Mouse (Mus musculus) urinary bladder, postnatal 36 days (tissue): ENCODE results near the gene Kel.

Source experiments
- DNase-seq, 2 experiments: peaks; one replicate each; pipeline ENCODE4 v3.0.0; 2022; ENCODE audit warnings: low spot score in 2 of 2, mixed read lengths in 1 of 2

Gene Kel

DNA sequence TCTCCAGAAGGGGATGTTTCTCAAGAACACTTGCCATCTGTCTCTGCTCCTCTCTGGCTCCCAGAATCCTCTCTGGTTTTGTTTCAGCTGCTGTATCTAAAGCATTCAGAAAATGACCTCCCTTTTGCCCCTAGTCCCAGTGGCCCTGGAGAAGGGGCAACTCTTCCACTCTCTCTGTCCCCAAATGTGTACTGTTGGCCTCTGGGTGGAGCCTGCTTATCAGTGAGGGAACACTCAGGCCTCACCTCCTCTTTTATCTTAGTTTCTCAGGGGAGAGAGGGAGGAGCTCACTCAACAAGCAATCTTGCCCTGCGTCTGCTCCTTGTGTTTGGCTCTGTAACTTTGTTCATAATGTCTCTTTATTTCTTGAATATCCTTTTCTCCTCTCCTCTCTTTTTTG is at the start of gene Kel:
Gene Kel (minus strand): TSS at position 217 of the 400 bp plus-strand sequence.
- no peak for DNase-seq

DNA sequence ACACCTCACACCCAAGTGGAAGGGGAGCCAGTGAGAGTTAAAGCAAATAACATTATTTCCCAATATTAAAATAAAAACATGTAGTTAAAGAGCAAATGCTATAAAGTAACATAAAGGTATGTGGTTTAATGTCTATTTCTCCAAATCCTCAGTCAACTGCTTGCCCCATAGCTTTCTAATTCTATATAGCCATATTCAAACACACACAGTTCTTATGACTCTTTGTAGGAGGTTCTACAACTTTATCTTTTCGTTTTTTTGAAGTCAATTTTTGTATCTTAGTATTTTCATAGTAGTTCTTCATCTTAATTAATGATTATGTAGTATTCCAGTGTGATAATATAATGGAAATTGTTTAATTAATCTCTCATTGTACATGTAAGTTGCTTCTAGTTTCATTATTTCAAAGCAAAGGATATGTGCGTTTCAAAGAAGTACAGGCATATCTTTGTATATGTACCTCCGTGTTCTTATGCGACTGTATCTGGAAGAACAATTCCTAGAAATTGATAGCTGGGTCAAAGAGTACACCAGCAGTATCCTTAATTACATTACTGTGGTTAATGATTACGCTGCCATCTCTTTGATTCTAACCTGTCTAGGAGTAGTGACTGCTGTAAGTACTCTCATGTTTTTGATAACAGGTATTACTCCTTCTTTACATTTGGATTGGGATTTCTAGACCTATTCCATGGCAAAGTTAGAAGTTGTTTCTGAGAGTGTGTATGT is 40.7 kb upstream of the Kel start:
- no peak for DNase-seq

DNA sequence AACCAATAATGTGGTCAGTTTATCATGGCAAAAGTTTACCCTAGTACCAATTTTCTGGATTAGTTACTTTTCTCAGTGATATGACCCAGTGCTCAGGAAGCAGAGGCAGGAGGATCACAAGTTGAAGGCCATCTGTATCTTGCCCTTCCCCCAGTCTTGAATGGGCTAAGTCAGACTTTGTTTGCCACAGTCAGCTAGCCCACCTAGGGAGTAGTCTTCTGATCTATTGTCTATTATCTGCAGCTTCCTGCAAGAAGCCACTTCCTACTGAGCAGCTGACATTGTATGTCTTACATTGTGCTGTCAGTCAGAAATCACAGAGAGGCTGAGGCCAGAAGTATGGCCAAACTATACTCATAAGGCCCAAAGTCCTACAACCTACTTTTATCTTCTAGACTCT is 37.0 kb upstream of the Kel start:
- DNase-seq: no peak

DNA sequence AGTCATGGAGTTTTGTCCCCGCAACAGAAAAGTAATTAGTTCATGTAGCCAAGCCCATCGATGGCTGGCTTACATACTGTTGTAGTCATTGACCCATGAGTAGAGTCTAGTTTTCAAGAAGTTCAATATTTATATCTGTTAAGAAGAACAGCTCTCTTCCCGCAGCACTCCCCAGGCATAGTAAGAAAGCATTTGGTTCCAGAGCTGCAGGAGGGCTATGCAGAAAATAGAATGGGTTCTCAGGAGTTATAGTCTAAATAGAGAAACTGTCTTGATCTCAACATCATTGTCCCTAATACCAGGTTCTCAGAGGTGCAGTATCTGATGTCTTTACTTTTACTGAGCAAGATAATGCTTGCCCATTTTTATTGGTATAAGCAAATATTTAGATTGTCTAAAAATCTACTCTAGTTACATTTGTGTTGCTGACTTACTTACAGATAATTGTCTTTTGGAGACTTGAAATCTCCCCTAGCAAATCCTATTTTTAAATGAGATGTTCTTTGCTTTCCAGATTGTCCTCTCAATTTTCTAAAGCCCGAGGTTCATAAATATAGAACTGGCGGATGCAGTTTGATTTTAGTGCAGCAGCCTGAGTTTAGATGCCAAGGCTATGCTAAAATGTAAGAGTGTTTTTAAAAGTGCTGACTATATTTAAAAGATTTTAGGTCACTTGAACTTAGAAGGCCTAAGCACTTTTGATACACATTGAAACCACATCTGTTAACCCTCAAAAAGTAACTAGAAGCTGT is 30.8 kb upstream of the Kel start:
- DNase-seq: no peak

DNA sequence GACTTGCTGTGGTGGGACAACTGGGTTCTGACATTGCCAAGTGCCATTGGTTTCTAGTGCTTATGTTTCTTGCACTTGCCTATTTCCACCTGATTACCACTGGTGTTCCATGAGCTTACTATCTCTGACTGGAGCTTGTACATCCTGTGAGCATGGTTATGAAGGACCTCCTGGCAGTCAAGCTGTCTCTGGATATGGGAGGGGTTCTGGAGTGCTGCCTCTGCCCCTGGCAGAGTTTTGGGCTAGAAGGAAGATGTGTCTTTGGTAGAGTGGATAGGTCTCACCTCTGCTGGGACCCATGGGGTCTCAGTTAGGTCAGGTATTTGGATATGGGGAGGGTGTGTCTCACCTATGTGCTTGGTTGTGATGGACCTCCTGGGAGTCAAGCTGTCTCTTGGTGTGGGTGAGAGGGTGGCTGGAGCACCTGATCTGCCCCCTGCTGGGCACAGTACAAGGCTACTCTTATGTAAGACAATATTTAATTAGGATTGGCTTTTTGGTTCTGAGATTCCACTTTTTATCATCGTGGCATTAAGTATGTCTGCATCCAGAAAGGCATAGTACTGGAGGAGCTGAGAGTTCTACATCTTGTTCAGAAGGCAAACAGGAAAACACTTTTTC is 24.0 kb upstream of the Kel start:
- no peak for DNase-seq

DNA sequence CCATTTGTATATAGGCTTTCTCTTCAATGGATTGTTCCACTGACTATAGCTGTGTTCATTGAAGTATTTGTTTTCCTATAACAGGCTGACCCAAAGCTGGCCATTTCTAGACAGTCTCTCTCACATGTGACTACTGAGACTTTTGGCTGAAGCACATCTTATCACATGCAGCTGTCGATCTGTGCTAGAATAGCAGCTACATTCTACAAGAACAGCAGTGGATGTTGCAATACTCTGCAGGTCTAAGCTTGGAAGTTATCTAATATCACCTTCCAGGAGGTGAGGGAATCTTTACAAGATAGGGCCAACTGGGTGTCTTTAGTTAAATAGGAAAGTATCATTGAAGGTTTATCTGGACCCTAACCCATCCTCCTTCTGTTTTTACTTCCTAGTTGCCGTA is 17.3 kb upstream of the Kel start:
- DNase-seq: no peak

DNA sequence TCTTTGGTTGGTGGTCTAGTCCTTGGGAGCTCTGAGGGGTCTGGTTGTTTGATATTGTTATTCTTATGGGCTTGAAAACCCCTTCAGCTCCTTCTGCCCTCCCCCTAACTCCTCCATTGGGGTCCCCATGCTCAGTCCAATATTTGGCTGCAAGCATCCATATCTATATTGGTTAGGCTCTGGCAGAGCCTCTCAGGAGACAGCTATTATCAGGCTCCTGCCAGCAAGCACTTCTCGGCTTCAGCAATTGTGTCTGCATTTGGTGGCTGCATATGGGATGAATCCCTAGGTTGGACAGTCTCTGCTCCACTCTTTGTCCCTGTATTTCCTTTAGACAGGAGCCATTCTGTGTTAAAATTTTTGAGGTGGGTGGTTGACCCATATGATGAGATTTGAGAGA is 6.1 kb upstream of the Kel start:
- DNase-seq: no peak

DNA sequence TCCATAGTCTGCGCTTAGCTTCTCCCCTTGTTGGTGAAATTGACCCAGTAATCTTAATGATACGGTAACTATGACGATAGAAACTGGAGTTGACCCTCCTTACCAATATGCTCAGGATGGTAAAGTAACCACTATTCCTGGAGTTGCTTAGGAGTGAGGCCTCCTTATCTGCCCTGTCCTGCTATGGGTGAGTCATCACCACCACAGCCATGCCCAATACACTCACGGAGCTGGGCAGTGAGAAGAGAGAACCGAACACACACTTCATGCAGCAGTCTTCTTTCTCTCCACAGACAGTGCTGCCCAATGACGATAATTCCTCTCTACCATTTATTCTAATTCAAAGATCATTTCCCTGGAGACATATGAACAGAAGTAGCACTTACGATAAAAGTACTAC is 2.1 kb upstream of the Kel start:
- no peak for DNase-seq

DNA sequence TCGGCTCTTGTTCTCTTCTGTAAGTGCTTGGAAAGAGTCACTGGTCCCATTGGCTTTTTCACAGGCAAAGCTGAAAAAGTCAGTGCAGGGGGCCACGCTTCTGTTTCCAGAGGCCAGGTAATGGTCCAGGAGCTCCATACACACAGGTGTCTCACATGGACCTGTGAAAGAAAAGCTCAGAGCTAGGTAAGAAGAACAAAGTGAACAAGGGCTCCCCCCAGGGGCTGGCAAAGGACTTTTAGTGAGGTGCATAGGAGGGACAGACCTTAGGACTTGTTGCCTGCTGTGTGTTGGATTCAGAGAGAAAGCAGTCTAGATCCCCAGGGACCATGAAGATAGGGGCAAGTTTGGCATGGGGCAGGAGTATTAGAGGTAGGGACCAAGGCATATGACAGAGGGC is 1.2 kb downstream of the Kel start:
- no peak for DNase-seq

DNA sequence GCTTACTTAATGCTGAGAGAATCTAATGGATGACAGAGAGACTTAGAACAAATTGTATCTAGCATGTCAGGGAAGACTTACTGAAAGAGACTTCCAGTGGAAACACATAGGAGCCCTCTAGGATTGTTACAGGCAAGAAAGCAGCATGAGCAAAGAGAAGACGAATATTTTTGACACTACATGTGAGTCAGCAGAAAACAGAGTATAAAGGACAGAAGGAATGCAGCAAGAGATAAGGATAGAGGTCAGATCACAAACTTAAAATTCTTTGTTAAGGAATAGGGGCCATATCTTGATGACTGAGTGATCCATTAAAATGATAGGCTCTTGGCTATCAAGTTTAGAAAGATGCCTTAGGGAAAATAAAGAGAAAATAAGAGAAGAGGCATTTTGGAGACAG is 2.9 kb downstream of the Kel start:
- no peak for DNase-seq

DNA sequence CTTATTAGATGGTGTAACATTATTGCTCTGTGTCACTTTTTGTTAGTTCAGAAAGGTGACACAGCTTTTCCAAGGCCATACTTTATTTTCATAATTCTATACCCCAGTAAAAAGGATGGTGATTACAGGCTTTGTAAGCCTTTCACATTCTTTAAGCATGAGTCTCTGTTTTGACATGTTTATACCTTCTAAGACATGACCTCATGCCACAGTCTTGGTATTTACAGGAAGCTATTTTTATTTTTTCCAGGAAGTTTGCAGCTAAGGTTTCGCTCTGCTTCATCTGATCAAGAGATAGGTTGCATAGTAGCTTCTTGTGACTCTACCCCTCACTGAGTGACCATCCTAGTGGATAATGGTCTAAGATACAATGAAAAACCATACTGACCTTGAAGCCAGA is 9.7 kb downstream of the Kel start:
- no peak for DNase-seq

DNA sequence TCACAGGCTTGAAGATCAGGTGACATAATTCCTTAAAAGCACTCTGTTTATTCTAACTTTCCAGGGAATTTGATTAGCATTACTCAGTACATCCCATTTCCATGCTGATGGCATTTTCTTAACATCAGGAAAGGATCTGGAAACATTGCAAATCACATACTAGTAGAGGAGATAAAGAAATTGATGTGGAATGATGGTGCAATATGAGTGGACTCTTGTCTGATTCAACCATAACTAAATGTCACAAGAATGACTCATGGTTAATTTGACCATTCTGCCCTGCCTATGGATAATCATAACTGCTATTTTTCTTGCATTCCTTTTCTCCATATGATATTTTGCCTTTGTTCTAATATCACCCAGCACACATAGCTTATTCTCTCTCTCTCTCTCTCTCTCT is 11.9 kb downstream of the Kel start:
- DNase-seq: no peak

DNA sequence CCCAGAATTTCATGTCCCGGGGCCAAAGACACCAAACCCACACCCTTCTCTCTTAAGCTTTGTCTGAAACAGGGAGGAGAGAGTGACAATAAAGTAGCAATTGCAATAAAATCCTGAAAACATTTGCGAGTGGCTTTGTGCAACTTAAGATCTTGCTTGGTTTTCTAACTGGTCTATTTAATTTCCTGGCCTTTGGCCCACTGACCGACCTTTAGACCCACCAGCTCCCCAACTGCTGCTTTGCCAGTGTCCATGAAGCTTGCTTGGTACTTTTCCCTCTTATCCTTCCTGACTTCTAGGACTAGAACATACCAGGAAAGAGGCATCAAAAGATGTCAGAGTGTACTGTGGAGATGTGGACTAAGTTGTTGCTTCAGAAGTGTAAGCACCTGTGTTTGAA is 18.5 kb downstream of the Kel start:
- DNase-seq: no peak

DNA sequence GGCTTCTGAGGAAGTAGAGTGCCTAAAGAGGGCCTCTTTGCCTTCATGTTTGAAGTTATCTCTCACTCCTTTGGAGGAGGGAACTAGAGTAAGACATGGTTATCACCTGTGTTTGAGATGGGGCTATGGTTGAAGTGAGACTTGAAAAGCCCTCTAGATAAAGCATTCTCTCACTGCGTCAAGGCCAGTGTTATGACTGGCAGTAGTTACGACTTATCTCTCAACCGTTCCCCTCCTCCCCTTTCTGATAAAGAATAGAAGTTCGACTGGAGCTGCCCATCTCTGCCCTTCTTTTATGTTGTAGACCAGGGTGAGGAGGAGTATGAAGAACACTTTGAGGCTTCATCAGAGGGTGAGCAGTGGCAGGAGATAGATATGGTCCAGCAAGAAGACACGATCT is 19.2 kb downstream of the Kel start:
- no peak for DNase-seq

DNA sequence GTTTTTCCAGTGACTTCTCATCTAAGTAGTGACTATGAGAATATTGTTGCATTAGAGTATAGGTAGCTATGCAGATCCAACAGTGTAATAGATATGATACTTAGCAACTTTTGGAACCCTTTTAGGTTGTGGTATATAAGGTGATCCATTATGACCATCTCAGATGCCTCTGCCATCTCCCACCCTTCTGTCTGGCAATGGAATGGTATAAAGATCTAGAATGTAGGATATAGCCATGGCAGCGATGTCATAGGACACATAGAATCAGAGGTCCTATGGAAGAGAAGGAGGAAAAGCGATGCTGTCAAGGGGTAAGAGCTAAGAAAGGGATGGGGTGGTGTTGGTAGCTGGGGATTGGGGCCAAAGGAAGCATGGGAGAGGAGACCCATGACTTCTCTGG is 20.0 kb downstream of the Kel start, which contains the start of gene Llcfc1:
Gene Llcfc1 (plus strand): TSS at position 301 of the 400 bp plus-strand sequence.
- no peak for DNase-seq

DNA sequence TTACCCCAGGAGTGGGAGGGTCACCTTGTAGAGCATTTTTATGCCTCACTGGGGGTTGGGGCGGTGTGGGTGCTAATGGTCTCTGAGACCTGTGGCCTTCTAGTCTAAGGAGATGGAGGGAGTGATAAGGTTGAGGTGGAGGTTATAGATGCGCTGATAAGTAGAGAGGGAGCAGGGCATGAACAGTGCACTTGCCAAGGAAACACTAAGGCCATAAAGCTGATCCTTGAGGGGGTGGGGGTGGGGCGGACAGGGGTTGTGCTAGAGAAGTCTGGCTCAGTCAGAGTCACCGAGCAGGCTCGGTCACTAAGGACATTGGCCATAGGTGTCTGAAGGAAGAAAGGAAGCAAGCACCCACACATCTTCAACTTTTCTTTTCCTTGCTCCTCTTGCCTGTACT is 22.5 kb downstream of the Kel start:
- DNase-seq: no peak

DNA sequence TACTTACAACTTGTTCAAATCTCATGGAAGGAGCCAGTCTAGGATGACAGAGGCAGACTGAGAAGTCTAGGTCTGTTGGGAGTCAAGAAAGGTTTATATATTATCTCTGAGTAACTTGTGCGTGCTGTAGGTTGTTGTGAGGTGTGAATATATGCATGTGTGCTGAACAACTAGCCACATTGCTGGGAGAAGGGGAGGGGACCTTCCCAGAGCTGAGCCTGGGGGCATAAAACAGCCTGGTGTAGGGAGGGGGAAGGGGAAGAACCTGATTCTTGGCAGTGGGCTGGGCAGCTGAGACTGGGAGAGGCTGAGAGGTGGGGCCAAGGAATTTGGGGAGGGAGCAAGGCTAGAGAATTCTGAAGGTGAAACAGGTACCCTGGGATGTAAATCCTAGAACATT is 23.5 kb downstream of the Kel start, which contains the start of gene Trpv5:
Gene Trpv5 (minus strand): TSS at position 101 of the 400 bp plus-strand sequence.
- no peak for DNase-seq

DNA sequence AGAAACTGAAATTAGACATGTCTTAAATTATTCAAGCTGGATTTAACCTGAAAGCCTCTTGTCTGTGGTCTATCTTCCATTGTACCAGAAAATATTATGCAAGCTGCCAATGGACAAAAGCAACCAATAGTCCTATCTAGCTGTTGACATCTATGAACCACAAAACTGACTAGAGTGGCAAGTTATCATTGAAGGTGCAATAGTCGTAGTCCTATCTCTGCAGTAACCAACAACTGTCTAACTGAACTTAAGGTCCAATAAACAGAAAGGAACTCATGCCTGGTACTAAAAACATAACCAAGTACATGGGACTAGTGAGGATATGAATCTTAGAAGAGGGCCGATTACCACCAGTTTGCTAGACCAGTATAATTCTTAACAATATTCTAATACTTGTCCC is 27.6 kb downstream of the Kel start:
- DNase-seq: no peak

DNA sequence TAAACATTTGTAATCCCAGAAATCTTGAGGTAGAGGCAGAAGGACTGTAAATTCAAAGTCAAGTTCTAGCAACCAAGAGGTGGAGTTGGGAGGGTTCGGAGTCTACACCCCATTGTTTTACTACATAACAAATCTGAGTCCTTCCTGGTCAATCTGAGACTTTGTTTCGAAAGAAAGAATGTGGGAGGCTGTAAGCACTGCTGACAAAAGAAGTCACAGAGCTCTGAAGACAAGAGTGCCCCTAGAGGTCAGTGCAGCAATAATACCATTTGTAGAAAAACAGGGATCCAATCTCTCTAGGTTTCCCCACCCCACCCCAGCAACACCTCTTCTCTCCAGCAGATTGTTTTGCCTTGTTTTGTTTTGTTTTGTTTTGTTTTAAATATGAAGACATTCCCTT is 41.8 kb downstream of the Kel start:
- DNase-seq: no peak

DNA sequence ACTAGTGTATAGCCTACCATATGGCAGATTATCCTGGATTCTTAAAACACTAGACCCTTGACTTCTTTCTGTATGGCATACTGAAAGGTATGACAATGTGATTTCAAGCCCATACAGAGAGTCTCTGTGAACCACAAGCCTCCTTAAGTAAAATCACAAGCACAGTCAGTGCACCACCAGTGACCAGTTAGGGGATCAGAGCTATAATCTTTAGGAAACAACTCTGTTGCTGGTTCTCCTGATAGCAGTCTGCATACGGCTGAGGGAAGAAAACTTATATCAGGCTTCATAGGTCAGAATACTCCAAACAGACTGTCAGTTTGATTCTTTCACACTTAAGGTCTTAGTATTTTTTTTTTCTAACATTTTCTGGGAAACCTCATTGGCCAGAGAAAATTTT is 45.7 kb downstream of the Kel start:
- no peak for DNase-seq

DNA sequence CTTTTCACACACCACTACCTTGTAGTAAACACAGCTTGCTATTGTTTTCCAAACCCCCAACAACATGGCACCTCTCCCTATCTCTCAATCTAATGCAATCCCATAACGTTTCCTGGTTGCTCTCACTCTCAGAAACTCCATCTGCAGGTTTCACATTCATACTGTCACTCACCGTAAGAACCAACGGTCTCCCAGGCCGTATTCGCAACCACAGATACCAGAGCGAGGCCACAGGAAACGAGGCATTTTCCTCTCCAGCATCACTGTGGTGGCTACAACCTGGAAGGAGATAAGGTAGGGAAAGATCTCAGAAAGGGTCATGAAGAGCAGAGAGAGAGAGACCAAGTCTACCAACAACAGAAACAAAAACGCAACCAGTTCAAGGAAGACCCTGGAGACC is 49.5 kb downstream of the Kel start:
- DNase-seq: no peak

DNA sequence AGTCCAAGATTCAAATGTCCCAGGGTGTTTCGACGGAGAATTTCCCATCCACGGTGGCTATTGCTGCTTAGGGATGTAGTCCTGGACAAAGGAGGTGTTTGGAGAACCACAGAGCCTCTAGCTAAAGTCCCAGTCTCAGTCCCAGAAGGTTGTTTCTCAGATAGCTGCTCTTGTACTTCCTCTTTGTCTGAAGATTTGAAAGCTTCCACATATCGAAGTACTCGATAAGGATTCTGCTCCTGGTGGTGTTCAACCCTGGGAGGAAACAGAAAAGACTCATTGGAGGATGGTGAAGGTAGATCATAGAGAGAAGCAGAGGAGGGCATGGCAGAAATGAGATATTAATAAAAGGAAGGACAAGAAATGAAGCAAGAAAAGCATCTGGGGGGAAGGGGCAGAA is 51.0 kb downstream of the Kel start:
- DNase-seq: no peak

DNA sequence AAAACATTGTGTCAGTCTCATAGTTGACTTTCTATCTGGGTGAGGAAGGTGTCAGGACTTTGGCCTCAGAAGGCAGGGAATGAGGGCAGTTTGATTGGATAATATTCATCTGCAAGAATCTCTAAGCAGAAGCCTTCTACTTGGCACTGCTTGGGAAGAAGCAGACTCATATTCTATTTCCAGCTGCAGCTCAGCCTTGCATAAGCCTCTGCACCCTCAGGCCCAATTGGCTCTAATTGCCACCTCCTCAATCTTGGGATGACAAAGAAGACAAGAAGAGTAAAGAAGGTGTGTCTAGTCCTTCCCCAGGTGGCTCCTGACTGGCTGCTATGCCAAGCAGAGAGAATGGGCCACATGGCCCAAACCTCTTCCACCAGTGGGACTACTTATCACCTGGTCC is 57.5 kb downstream of the Kel start:
- DNase-seq: no peak
